Mouse (Mus musculus): ENCODE measurements around the gene Macrod2.
A peak's percentile ranks its signal among the peaks of the same experiment; 100 is the strongest.

GRCm38 (mm10) chr2:140670457-140670856 lies 275.3 kb downstream of the Macrod2 start:
- TF ChIP-seq CTCF (IDR thresholded peaks at IDR 0.05; ENCODE audit: low read depth), result peak; percentile 35; the same call in 1 of the 2 replicates
- TF ChIP-seq EP300 (optimal IDR thresholded peaks at IDR 0.05), result no peak

Data from stomach, postnatal 0 days (tissue).